Mouse (Mus musculus): ENCODE measurements around the gene Pygo2.

The Pygo2 gene

DNA sequence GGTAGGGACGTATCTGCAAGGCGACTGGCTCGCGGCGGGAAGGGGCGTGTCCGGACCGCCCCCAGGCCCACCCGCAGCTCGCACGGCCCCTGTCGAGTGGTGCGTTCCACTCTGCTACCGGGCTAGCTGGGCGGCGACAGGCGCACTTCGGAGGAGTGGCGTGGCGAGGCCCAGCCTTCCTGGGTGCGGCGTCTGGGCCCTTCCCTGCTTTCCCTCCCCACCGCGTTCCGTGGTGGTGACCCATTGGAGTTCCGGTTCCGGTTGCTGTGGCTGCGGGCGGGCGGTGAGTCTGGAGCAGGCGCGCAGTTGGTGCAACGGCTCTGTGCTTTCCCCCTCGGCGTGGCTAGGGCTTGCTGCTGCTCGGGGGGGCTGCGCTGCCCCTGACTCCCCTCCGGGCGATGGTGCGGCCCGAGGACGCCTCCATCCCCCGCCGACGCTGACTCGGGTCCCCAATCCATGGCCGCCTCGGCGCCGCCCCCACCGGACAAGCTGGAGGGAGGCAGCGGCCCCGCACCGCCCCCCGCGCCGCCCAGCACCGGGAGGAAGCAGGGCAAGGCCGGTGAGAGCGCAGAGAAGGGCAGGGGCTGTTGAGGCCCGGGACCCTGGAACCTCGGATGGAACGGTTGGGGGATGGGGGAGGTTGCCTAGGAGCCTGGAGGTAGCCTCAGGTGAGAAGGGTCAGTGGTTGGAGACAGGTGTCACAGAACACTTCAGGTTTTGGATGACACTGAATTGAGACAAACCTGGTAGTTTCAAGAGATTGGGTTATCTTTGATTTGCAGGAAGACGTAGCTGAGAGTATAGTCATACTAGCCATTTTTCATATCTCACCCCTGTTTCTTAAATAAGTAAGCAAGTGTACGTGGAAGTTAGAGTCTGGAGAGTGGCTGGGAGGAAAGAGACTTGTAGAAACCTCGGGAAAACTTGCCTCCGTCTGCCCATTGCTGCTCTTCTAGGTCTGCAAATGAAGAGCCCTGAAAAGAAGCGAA is at the start of gene Pygo2:
Gene Pygo2, plus strand, starts transcription at position 44 of the 989 bp plus-strand sequence.
- peak; percentile 92 for DNase-seq

DNA sequence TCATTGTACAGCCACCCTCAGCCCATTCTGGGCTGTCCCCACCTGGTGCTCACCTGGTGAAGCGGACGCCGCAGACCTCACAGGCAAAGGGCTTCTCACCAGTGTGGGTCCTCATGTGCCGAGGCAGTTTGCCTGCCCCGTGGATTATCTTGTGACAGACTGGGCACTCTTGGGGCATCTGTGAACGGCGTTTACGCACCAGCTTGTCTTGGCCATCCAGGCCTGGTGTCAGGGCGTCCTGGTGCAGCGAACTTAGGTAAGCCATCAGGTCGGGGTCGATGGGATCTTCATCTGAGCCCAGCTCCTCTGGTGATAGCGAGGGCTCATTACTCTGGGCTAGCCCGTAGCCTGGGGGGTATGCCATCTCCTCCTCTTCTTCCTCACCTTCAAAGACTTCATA is 49.7 kb upstream of the Pygo2 start:
- DNase-seq: no peak

DNA sequence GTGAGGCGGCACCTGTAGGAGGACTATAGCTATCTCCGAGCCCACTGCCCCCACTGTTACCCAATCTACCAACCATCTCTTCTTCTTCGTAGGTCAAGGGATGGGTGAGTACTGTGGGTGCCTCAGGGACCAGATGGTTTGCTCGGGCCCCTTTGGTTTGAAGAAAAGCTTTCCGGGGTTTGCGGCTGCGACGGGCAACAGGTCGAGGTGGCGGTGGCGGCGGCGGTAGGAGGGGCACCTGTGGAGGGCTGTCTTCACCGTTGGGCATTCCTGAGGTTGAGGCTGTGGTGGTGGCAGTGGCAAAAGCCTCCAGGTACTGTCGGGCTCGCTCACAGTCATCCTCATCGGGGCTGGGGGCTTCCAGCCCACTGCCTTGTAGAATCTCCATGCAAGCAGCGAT is 49.3 kb upstream of the Pygo2 start:
- DNase-seq: no peak

DNA sequence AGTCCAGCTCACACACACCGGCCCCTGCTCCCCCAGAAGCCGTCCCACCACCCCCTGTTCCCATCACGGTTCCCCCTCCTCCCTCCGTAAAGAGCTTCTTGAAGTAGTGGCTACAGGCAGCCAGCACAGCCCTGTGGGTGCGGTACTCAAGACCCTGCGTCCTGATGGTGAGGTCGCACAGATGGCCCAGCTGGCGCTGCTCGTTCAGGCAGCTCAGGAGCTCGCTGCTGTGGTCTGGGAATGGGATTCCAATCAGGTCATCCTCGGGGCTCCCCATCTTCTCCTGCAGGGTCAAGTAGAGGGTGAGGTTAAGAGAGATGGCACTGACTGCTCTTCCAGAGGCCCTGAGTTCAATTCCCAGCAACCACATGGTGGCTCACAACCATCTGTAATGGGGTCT is 48.8 kb upstream of the Pygo2 start:
- DNase-seq: no peak

DNA sequence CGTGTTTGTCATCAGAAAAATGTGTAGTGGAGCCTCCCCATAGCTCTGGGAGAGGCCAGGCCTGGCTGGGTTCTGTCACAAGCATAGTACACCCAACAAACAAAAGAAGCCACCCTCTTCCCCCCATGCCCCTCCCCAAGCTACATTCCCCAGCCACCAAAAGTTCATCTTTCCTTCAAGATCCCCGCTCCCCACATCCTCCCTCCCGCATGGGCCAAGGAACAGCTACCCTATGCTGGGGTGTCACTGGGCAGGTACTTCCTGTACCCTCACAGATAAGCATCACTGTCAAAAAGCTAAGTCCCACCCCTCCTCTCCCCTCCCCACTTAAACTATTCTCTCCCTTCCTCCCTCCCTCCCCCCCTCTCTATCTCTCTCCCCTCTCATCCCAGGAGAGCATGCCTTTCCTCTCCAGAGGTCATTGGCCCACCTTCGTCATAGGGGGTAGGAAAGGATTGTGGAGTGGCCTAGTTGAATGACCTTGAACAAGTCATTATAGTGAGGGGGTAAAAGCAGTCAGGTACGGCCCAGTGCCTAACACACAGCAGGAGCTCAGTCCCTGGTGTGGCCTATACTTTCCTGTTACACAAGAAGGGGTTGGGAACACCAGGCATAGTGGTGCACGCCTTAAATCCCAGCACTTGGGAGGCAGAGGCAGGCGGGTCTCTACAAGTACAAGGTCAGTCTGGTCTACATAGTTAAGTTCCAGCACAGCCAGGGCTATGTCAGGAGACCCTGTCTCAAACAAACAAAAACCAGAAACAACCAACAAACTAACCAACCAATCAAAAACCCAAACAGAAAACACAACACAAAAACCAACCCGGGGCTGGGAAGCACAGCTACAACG is 47.8 kb upstream of the Pygo2 start:
- no peak for DNase-seq

DNA sequence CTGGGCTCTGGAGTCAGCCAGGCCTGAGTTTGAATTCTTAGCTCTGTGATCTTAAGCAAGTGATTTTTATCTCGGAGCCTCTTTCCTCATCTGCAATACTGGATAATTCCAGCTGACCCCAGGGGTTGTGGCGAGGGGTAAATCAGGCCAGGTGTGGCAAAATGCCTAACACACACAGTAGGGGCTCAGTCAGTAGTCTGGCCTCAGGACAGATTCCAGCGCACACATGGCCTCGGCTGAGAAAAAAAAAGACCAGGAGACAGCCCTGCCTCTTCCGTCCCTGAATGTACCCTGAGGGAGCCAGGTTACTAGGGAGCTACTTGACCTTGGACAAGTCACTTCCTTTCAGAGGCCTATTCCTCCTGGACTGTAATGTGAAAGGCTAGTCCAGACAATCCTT is 47.1 kb upstream of the Pygo2 start:
- DNase-seq: no peak

DNA sequence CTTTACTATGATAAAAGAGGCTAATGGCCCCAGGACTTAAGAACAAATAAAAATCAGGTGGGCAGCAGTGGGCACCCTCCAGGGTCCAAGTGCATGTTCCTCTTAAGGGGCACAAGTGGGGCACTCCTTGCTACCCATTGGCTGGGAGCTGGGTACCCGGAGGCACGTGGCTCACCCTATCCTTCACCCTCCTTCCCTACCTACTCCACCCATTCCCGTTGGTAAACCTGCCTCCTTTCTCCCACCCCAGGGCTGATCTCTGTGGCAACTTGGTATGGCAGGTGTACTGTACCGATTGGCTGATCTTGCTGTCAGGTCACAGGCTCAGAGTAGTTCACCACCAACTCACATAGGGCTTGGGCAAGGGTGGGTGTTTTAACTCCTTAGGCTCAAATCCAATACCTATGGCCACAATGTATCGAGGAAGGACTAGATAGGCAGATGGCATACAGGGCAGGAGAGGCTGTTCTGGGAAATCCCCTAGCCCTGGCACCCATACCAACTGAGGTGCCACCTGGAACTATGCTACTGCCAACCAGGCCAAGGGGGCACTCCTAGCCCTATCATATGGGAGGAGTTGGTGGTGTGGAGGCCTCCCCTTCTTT is 46.3 kb upstream of the Pygo2 start:
- DNase-seq: no peak

DNA sequence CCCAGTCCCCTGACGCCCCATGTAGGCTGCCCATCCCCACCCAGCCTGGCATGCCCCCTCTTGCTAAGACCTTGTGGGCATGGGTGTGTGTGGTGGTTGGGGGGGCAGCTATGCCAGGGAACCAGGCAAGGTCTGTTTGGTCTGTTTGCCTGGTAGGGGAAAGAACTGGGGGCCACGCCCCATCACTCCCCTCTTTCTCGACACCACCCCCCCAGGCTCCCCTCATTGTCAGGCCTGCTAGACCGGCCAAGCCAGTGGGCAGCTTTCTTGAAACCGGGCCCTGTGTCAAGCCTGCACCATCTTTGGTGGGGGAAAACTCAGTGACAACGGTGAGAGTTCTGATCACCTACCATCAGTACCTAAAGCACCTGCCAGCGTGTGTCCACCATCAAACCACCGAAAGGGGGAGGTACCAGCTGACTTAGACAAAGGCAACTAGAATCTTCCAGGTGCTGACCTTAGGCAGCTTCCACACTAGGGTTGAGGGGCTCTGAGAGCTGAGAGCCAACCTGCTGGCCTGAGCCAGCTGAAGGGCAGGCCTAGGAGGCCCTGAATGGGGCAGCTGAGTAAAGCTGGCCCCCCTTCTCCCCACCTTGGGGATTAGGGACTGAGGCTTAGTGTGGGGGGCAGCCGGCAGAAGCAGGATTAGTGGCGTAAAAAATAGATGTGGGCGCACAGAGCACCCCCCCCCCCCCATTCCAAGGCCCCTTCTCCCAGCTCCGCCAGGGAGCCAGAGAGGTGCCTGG is 45.5 kb upstream of the Pygo2 start:
- no peak for DNase-seq

DNA sequence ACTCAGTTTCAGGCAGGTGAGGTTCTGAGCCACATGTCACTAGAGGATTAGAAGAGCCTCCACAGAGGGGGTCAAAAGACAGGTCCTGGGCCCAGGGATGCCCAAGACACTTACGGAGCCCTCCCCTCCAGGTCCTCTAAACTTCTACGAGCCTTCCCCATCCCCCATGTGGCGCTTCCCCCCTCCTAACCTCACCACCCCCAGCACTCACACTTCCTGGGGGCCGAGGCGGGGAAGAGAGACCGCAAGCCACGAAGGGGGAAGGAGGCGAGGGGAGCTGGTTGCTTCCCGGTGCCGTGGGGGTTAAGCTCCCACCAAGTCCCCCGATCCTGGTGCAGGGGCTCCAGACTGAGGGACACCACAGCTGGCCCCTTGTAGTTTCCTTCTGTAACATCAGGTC is 44.6 kb upstream of the Pygo2 start:
- DNase-seq: no peak

DNA sequence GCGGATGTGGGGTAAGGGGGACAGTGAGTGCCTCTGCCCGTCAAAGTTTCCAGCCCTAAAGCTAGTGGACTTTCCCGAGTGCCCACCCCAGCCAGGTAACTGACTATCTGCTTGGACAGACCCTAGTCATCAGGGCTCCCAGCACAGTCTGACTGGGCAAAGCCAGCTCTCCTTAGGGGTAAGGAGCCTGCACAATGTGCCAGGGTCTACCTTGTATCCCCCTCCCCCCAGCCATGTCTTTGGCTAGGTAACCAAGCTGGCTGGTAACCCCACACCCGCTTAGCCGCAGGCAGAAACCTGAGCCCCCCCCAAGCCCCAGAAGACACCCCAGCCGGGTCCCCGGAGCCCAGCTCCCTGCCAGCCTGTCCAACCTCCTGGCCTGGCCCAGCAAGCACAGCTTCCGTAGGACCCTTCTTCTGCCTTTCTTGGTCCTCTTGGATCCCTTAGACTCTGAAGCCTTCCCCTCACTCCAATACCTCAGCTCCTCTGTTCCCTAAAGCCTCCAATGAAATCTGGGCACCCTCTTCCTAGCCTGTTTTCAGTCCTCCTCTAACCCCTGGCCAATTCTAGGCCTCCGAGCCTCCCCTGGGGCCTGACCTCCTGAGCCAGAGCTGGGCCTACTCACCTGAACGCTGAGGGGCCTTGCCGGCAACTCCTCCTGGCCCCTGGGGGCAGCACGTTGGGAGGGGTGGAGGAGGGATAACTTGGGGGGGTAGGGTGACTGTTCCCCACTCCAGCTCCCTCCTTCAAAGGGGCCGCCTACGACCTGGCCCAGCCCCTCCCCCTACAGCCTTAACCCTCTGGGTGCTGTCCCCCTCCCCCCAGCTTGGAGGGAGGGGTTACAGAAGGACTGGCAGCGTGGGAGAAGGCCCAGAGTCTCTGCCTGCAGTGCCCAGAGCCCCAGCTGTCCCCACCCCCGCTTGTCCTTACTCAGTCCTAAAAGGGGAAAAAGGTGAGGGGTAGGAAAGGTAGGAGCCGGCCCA is 43.3 kb upstream of the Pygo2 start:
- no peak for DNase-seq

DNA sequence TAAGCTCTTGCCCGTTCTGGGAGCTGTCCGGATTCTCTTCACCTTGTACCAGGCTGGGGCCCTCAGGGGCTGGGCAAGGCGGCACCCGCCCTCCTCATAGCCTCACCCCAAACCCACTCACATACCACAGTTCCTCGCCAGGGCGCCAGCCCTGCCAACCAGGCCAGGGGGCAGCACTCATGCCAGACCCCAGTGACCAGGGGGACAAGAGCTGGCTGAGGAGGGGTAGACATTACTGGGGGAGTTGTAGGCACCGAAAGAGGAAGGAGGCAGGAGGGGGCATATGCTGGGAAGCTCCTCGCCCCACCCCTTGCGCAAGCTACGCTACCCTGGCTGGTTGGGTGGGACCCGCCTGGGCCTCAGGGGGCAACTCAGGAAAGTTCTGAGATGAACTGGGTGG is 42.4 kb upstream of the Pygo2 start:
- DNase-seq: no peak

DNA sequence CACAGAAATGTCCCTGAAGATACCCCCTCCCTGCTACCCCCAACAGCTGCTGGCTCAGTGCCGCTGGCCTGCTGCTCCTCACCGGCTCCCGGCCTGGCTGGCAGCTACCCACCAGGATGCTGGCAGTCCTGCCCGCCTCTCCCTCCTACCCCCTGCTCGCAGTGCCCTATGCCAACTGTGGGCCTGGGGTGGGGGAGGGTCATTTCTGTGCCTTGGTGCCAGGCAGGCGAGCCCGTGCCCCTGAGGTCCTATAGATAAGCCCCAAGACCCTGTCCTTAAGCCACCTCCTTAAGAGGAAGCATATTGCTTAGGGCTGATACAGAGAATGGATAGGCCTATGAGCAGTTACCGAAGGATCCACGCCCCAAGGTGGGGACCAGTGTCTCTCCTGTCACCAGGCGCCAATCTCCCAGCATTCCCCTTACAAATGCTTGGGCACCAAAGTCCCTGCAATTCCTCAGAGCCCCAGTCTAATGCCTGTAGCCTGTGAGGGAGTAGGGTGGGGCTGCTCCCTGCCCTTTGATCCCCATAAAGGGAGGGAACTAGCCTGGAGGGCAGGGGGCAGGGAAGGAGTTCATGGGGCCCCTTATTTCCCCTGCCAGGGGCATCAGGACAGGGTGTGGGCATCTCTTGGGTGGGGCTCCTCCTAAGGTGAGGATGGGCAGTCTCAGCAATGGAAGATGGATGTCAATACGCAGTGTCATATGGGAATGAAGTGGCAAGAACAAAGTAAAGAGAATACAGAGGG is 41.7 kb upstream of the Pygo2 start:
- DNase-seq: peak; percentile 70

DNA sequence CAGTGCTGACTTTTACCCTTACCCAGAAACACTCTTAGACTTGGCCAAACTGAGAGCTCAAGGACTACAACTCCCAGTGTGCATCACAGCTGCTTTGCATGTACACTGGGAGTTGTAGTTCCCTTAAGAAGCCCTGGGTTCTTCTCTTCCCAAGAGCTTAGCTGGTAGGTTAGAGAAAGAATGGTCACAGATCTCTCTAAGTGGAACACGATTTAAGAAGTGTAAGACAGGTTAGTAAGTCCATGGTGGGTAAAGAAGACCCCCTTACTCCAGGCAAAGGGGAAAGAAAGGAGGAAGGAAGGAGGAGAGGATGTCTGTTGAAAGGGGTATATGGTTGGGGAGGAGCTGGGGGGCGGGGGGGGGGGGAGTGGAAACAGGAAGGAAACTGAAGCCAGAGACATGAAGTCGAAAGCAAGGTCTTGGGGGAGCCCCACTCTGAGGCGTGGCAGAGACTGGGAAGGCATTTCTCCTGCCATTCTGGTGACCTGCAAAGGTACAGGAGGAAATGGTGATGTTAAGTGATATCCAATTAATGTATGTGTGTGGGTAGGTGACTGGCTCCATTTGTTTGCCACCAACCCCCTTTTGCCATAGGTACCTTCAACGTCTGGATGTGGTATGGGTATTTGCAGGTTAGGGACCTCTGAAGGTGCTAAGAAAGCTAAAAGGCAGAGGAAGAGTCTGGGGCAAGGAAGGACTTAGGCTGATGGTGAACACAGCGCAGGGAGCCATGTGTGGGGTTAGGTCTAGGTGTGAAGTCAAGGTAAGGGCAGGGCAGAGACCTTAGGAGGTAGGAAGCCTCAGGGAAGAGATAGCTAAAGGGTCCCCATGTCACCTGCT is 40.9 kb upstream of the Pygo2 start:
- DNase-seq: no peak

DNA sequence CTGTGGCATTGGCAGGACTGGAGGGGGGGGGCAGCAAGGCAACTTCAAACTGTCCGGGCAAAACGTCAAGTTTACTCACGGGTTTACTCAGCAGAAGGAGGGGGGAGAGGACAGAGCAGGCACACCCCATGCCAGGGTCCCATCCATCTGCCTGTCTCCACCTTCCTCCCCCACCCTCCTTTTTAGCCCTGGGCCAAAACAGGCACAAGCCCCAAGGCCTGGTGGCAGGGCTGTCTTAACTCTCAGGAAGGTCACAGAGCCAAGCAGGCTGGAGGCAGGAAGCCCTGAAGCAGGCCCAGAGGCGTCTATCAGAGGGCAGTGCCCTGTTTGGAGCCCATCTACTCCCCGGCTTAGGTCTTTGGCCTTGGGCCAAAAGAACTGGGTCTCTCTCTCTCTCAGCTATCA is 39.9 kb upstream of the Pygo2 start:
- no peak for DNase-seq

DNA sequence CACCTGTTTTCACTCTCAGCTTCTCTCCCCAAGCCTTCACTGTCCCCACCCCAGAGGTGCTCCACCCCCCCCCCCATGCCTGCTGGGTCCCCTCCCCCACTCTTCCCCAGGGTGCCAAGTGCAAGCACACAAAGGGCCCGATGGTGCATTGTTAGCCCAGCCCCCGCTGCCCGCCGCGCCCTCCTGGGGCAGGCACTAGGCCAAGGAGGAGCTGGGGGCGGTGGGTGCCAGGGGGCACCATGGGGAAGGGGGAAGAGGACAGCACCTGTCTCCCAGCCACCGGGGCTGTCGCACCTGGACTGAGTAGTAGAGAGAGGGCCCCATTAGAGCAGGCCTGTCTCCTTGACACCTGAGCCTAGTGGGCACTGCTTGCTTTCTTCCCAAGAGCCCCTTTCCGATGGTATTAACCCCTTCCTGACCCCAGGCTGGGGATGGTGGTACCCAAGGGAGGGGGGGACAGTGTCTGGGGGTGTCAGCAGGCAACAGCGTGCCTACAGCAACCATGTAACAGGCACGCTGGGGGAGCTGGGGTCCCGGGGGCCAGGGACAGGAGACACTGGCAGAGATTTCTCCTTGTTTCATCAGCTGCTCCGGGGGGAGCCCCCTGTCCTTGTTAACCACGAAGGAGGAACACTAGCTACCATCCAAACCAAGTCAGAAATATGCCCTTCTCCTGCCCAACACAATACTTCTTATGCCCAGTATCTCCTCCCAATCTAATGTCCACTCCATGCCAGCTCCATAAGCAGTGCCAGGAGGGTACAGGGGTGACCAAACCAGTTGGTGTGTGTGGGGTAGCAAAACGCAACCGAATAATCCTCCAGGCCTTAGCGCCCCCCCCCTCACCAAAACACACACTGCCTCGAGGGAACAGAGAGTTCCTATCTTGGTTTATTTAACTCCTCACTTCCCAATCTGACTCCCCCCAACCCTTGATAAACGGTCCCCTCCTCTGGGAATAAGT is 39.0 kb upstream of the Pygo2 start:
- no peak for DNase-seq

DNA sequence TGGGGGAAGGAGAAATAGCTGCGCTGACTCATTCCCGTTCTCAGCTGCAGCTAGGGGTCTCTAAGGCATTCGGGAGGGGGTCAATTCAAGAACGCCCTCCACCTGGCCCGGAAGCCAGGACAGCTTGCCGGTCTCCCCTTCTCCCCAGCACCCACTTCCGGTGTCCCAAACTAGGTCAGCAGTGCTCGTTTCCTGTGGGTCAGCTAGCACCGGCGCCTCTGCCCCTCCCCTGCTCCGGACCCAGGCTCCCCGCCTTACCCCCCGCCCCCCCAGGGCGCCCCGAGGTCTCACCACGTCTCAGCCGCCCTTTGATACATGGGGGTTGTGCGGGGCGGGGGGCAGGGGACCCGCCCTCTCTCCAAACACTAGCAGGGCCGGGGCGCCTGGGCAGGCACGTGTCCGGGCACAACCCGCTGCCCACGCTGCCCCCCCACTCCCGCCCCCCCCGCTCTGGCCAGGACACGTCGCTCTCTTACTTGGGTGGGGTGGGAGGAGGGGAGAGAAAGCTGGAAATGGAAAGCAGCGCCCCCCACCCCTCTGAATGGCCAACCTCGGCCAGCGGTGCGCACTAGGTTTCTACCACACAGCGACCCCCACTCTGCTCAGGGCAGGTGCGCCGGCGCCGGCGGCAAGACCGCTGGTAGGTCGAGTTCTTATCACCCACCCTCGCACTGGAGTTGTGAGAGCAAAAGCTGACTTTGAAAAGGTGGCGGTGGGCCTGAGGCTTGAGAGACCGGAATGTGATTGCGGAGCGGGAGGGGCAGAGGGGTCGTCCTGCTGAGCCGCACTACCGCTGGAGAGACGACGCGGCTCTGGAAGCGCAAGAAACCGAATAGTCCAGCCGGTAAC is 38.1 kb upstream of the Pygo2 start:
- no peak for DNase-seq

DNA sequence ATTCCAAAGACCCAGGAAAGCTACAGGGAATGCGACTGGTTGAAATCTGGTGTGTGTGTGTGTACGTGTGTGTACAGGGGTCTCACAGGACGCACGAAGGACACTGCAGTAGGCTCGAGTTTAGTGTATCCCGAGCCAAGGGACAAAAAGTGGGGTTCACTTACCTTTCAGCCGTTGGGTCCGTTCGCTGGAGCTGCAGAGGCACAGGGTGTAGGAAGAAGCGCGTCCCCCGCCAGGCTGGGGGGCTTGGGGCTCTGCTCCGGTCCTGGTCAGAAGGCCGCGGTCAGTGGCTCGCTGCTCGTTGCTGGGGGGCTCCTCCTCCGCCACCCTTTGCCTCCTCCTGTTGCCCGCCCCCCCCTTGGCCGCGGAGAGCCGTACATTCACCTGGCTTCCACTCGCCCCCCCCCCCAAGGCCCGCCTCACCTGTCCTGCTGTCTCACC is 37.1 kb upstream of the Pygo2 start:
- no peak for DNase-seq

All from right cerebral cortex, postnatal 4 days (tissue).